Mouse (Mus musculus): ENCODE measurements around the gene Orai2. TPM values are rescaled to one million over a fixed set of nuclear protein-coding genes. Genes with fewer than 3 reads are reported as not detected.
"Not testable (repeated sequence)": the region's sequence is repeated elsewhere in the genome, so short reads cannot be mapped to it uniquely, and the experiment has no call there.

Gene Orai2
- polyA plus RNA-seq, 1 experiment from 2014 or later, result 18.9 TPM

GRCm38 (mm10) chr5:136115891-136116783, 54.4 kb downstream of the Orai2 start, which contains the start of gene Polr2j:
Gene Polr2j, plus strand, starts transcription at chr5:136116631.
- peak within 1 kb of the TSS; percentile 80 for H3K9ac ChIP-seq
- no peaks in the 10 kb centered on the region for H3K27me3 ChIP-seq (replicated peaks)
- H3K4me1 ChIP-seq, result peaks cover 21% of the 10 kb centered on the region
- no peak within 1 kb of the TSS for H3K27ac ChIP-seq
- peak; percentile 93 for ATAC-seq (ENCODE audit: low FRiP score, low read depth)
- no peaks in the 10 kb centered on the region for H3K9me3 ChIP-seq
- H3K4me3 ChIP-seq, result peak within 1 kb of the TSS; percentile 90
- H3K36me3 ChIP-seq, result peaks cover 16% of the 10 kb centered on the region
- peak within 1 kb of the TSS; percentile 91 for H3K4me2 ChIP-seq (replicated peaks)
- 3% methylated on average over 42 of the region's 42 CpGs for WGBS

GRCm38 (mm10) chr5:136113546-136113945, 57.0 kb downstream of the Orai2 start:
- 40% methylated on average over 4 of the region's 4 CpGs for WGBS
- H3K9ac ChIP-seq; H3K9me3 ChIP-seq; H3K27ac ChIP-seq; ATAC-seq (ENCODE audit: low FRiP score, low read depth); H3K4me2 ChIP-seq (replicated peaks); H3K27me3 ChIP-seq (replicated peaks); H3K4me3 ChIP-seq; H3K36me3 ChIP-seq: not testable (repeated sequence)
- peaks cover 18% of the 10 kb centered on the region for H3K4me1 ChIP-seq

DNA sequence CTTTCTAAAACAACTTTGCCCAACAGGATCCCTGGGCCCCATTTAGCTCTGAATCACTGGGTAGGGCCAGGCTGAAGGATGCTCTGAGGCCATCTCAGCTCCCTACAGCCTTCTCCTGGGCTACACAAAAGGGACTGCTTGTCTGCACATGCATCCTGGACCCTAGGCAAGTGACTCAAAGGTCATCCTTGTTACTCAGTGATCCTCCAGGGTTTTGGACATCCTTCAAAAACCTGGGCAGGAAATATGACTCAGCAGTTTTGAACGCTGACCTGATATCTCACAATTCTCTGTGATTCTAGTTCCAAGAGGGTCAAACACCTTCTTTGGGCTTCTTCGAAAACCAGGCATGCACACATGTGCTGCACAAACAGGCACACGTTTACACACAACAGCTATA, 61.5 kb downstream of the Orai2 start:
- ATAC-seq (ENCODE audit: low FRiP score, low read depth), result no peak
- H3K4me3 ChIP-seq, result no peak overlapping the region
- no peaks in the 10 kb centered on the region for H3K9me3 ChIP-seq
- H3K36me3 ChIP-seq, result no peaks in the 10 kb centered on the region
- WGBS, result 83% methylated on average over 3 of the region's 3 CpGs
- H3K4me2 ChIP-seq (replicated peaks), result no peak overlapping the region
- no peak overlapping the region for H3K9ac ChIP-seq
- no peaks in the 10 kb centered on the region for H3K27me3 ChIP-seq (replicated peaks)
- no peaks in the 10 kb centered on the region for H3K4me1 ChIP-seq
- no peak overlapping the region for H3K27ac ChIP-seq

DNA sequence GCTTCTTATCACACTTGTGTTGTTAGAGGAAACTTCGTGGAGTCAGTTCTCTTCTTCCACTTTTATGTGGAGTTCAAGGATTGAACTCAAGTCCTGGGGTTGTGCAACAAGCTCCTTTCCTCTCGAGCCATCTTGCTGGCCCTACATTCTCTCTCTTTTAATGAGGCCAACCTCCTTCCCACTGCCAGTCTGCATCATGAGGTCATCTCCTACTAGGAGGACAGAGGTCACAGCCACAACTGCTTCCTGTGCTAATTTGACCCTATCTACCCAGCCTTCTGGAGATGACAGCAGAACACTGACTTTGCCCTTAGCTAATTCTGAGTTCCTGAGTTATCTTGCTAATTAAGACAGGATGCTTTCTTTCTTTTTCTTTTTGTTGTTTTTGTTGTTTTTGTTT, 62.0 kb downstream of the Orai2 start:
- Histone ChIP-seq H3K9ac (no peak overlapping the region), H3K27me3 (replicated peaks) (peaks cover 4% of the 10 kb centered on the region; the same call in 1 of the 2 replicates), H3K9me3 (no peaks in the 10 kb centered on the region), H3K4me3 (no peak overlapping the region), H3K4me1 (no peaks in the 10 kb centered on the region), H3K36me3 (no peaks in the 10 kb centered on the region), H3K4me2 (replicated peaks) (no peak overlapping the region), H3K27ac (no peak overlapping the region)
- ATAC-seq (ENCODE audit: low FRiP score, low read depth), result no peak
- WGBS, result 73% methylated on average over 2 of the region's 2 CpGs

DNA sequence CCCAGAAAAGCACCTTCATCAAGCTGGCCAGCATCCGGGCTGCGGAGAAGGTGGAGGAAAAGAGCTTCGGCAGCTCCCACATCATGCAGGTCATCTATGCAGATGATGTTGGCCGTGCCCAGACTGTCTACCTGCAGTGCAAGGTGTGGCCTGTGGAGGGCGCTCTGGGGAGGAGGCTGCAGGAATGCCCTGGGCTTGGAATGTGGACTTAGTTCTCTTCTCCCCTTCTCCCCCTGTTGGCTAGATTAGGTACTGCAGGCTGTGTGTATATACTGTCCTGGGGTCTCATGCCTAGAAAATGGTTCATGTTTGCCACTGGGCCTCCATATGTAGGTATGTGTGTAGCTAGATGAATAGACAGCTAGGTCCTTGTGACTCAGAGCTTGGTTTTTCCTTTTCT, 66.0 kb downstream of the Orai2 start:
- Histone ChIP-seq H3K27me3 (replicated peaks) (peaks cover 19% of the 10 kb centered on the region), H3K9me3 (no peaks in the 10 kb centered on the region), H3K4me2 (replicated peaks) (no peak overlapping the region), H3K9ac (no peak overlapping the region), H3K4me1 (peaks cover 4% of the 10 kb centered on the region), H3K4me3 (no peak overlapping the region), H3K36me3 (no peaks in the 10 kb centered on the region), H3K27ac (no peak overlapping the region)
- WGBS, result 83% methylated on average over 5 of the region's 5 CpGs
- ATAC-seq (ENCODE audit: low FRiP score, low read depth), result no peak

GRCm38 (mm10) chr5:136102099-136102820, 68.3 kb downstream of the Orai2 start:
- Histone ChIP-seq H3K9ac (no peak overlapping the region), H3K4me3 (peak overlapping the region; percentile 27), H3K36me3 (no peaks in the 10 kb centered on the region), H3K27ac (no peak overlapping the region), H3K27me3 (replicated peaks) (peaks cover 19% of the 10 kb centered on the region), H3K4me2 (replicated peaks) (peak overlapping the region; percentile 68), H3K4me1 (peaks cover 4% of the 10 kb centered on the region), H3K9me3 (no peaks in the 10 kb centered on the region)
- WGBS, result 7% methylated on average over 41 of the region's 41 CpGs
- peak; percentile 65 for ATAC-seq (ENCODE audit: low FRiP score, low read depth)

GRCm38 (mm10) chr5:136098536-136098935, 72.0 kb downstream of the Orai2 start:
- ATAC-seq (ENCODE audit: low FRiP score, low read depth), result no peak
- Histone ChIP-seq H3K27me3 (replicated peaks) (peaks cover 19% of the 10 kb centered on the region), H3K4me2 (replicated peaks) (no peak overlapping the region), H3K9ac (no peak overlapping the region), H3K4me3 (no peak overlapping the region), H3K27ac (no peak overlapping the region), H3K9me3 (no peaks in the 10 kb centered on the region), H3K36me3 (no peaks in the 10 kb centered on the region), H3K4me1 (peaks cover 4% of the 10 kb centered on the region)
- WGBS, result 85% methylated on average over 10 of the region's 10 CpGs

Small RNA genes within 50 kb of the gene (microRNA-seq; reads per million reads assigned to microRNA genes)
- gene Mir7035, result 0.87 reads per million

Other genes with a start within 250 kb of the Orai2 start
- 516 and 524 TPM in 2 replicates for gene Ywhag, start 236.1 kb downstream of the Orai2 start, polyA plus RNA-seq (2016; fragmentation: Nextera tagmentation; extraction: Ambion mirVana)
- 1.4 and 1.7 TPM in 2 replicates for gene Ssc4d, start 196.2 kb downstream of the Orai2 start, polyA plus RNA-seq (2016; fragmentation: Nextera tagmentation; extraction: Ambion mirVana)
- 0.15 TPM in 1 of 2 replicates, not detected in the other for gene Zp3, start 190.6 kb downstream of the Orai2 start, polyA plus RNA-seq (2016; fragmentation: Nextera tagmentation; extraction: Ambion mirVana)
- 29.5 and 31.7 TPM in 2 replicates for gene Dtx2, start 175.9 kb downstream of the Orai2 start, polyA plus RNA-seq (2016; fragmentation: Nextera tagmentation; extraction: Ambion mirVana)
- 0.10 and 0.19 TPM in 2 replicates for gene Upk3b, start 132.2 kb downstream of the Orai2 start, polyA plus RNA-seq (2016; fragmentation: Nextera tagmentation; extraction: Ambion mirVana)
- 1.4 and 2.1 TPM in 2 replicates for gene Upk3bl, start 116.2 kb downstream of the Orai2 start, polyA plus RNA-seq (2016; fragmentation: Nextera tagmentation; extraction: Ambion mirVana)
- 10.8 and 11.0 TPM in 2 replicates for gene Rasa4, start 86.8 kb downstream of the Orai2 start, polyA plus RNA-seq (2016; fragmentation: Nextera tagmentation; extraction: Ambion mirVana)
- gene Polr2j, start 54.1 kb downstream of the Orai2 start, polyA plus RNA-seq (2016; fragmentation: Nextera tagmentation; extraction: Ambion mirVana), result 234 and 249 TPM in 2 replicates
- gene Lrwd1, start 34.6 kb downstream of the Orai2 start, polyA plus RNA-seq (2016; fragmentation: Nextera tagmentation; extraction: Ambion mirVana), result 37.6 and 37.7 TPM in 2 replicates
- gene Alkbh4, start 34.6 kb downstream of the Orai2 start, polyA plus RNA-seq (2016; fragmentation: Nextera tagmentation; extraction: Ambion mirVana), result 23.8 and 24.6 TPM in 2 replicates
- 65.1 and 78.9 TPM in 2 replicates for gene Prkrip1, start 28.2 kb upstream of the Orai2 start, polyA plus RNA-seq (2016; fragmentation: Nextera tagmentation; extraction: Ambion mirVana)
- 28.0 and 29.2 TPM in 2 replicates for gene Sh2b2, start 75.8 kb upstream of the Orai2 start, polyA plus RNA-seq (2016; fragmentation: Nextera tagmentation; extraction: Ambion mirVana)

All from neural tube, embryonic 12.5 days (tissue).